Comparison of ENCODE assay signal across 9 mouse cellular contexts in genomic region chr17:35590410-35591218, GRCm38 (mm10). TPM values are rescaled to one million over a fixed set of nuclear protein-coding genes. Genes with fewer than 3 reads are reported as not detected.
DNase-seq lines count a peak whose midpoint lies in the region; ATAC-seq and TF ChIP-seq lines count a peak whose summit lies in the region.
"Had no signal": no experiment of that assay in that cellular context is flagged by ENCODE, and none has a peak within 500 bp of the region (broad histone marks: within the 10 kb centered on the region; RNA-seq: fewer than 3 reads in every experiment).

No protein-coding gene starts in this region.

- no peak overlapping the region for H3K27ac ChIP-seq in embryonic facial prominence, embryonic 13.5 days
- H3K27ac ChIP-seq in kidney, postnatal 0 days: no peak overlapping the region
- H3K27ac ChIP-seq in liver, embryonic 11.5 days (ENCODE audit: low read depth, low read length): no peak overlapping the region
- no peak overlapping the region for H3K27ac ChIP-seq in neural tube, embryonic 11.5 days (ENCODE audit: low read depth, low read length)
- H3K27ac ChIP-seq in stomach, postnatal 0 days (replicated peaks): peak overlapping the region; percentile 58; the same call in 1 of the 2 replicates

- peak; percentile 98 for TF ChIP-seq CTCF in kidney, postnatal 0 days (IDR thresholded peaks at IDR 0.05; ENCODE audit: low read depth)
- peak; percentile 97 for TF ChIP-seq CTCF in stomach, postnatal 0 days (IDR thresholded peaks at IDR 0.05; ENCODE audit: low read depth)

- WGBS in embryonic facial prominence, embryonic 13.5 days: 43% methylated on average over 21 of the region's 21 CpGs
- 26% methylated on average over 21 of the region's 21 CpGs for WGBS in kidney, postnatal 0 days
- 47% methylated on average over 21 of the region's 21 CpGs for WGBS in liver, embryonic 11.5 days
- 52% methylated on average over 21 of the region's 21 CpGs for WGBS in neural tube, embryonic 11.5 days
- 32% methylated on average over 21 of the region's 21 CpGs for WGBS in stomach, postnatal 0 days

- H3K4me2 ChIP-seq in embryonic facial prominence, embryonic 13.5 days: peak overlapping the region; percentile 17; the same call in 1 of the 2 replicates
- peak overlapping the region; percentile 37 for H3K4me2 ChIP-seq in kidney, postnatal 0 days (ENCODE audit: low read length)
- no peak overlapping the region for H3K4me2 ChIP-seq in liver, embryonic 11.5 days
- no peak overlapping the region for H3K4me2 ChIP-seq in neural tube, embryonic 11.5 days (ENCODE audit: low read depth)
- H3K4me2 ChIP-seq in stomach, postnatal 0 days (replicated peaks; ENCODE audit: low read depth): peak overlapping the region; percentile 35; the same call in 1 of the 2 replicates

- peak; percentile 88 for TF ChIP-seq EP300 in stomach, postnatal 0 days (optimal IDR thresholded peaks at IDR 0.05)

- peaks cover 6% of the 10 kb centered on the region; the same call in 1 of the 2 replicates for H3K4me1 ChIP-seq in embryonic facial prominence, embryonic 13.5 days
- no peaks in the 10 kb centered on the region for H3K4me1 ChIP-seq in kidney, postnatal 0 days (replicated peaks; ENCODE audit: insufficient read depth, low read length)
- H3K4me1 ChIP-seq in liver, embryonic 11.5 days (replicated peaks; ENCODE audit: control insufficient read depth, insufficient read depth, low read length): no peaks in the 10 kb centered on the region
- no peaks in the 10 kb centered on the region for H3K4me1 ChIP-seq in neural tube, embryonic 11.5 days (ENCODE audit: control insufficient read depth, insufficient read depth, low read length)
- no peaks in the 10 kb centered on the region for H3K4me1 ChIP-seq in stomach, postnatal 0 days (replicated peaks; ENCODE audit: control insufficient read depth, insufficient read depth)

- H3K27me3 ChIP-seq in embryonic facial prominence, embryonic 13.5 days: no peaks in the 10 kb centered on the region
- H3K27me3 ChIP-seq in kidney, postnatal 0 days (ENCODE audit: insufficient read depth, low read length): no peaks in the 10 kb centered on the region
- 0 out of 2 replicates have a peak, but pooled peaks cover under 1% of the 10 kb centered on the region for H3K27me3 ChIP-seq in liver, embryonic 11.5 days (replicated peaks; ENCODE audit: control insufficient read depth, insufficient read depth, low read length)
- no peaks in the 10 kb centered on the region for H3K27me3 ChIP-seq in neural tube, embryonic 11.5 days (ENCODE audit: control insufficient read depth, insufficient read depth, low read length)
- H3K27me3 ChIP-seq in stomach, postnatal 0 days (ENCODE audit: control insufficient read depth, insufficient read depth, low read length): no peaks in the 10 kb centered on the region

- H3K36me3 ChIP-seq in embryonic facial prominence, embryonic 13.5 days: no peaks in the 10 kb centered on the region
- H3K36me3 ChIP-seq in kidney, postnatal 0 days (ENCODE audit: insufficient read depth, low read length): no peaks in the 10 kb centered on the region
- H3K36me3 ChIP-seq in liver, embryonic 11.5 days (ENCODE audit: control insufficient read depth, insufficient read depth, low read length): no peaks in the 10 kb centered on the region
- H3K36me3 ChIP-seq in neural tube, embryonic 11.5 days (ENCODE audit: control insufficient read depth, insufficient read depth, low read length): no peaks in the 10 kb centered on the region
- no peaks in the 10 kb centered on the region for H3K36me3 ChIP-seq in stomach, postnatal 0 days (ENCODE audit: control insufficient read depth, insufficient read depth, low read length)

- no peak overlapping the region for H3K9ac ChIP-seq in embryonic facial prominence, embryonic 13.5 days
- no peak overlapping the region for H3K9ac ChIP-seq in kidney, postnatal 0 days (ENCODE audit: low read depth, low read length)
- no peak overlapping the region for H3K9ac ChIP-seq in liver, embryonic 11.5 days (ENCODE audit: low read depth, low read length)
- no peak overlapping the region for H3K9ac ChIP-seq in neural tube, embryonic 11.5 days (ENCODE audit: low read length)
- H3K9ac ChIP-seq in stomach, postnatal 0 days (ENCODE audit: low read length): no peak overlapping the region

- peak; percentile 78 for DNase-seq in CD4-positive helper T cell, adult 2 months (ENCODE audit: low read depth, low spot score)
- DNase-seq in adrenal gland, postnatal 4 days (ENCODE audit: low spot score in 2 of 2): peak; percentile 49 to 53
- DNase-seq in heart, adult 9 months (ENCODE audit: low spot score in 2 of 2): peak; percentile 27 to 60
- DNase-seq in kidney, postnatal 0 days (ENCODE audit: low spot score): peak; percentile 92
- peak; percentile 56 for DNase-seq in liver, embryonic 11.5 days (ENCODE audit: low spot score)
- peak; percentile 83 for DNase-seq in neural tube, embryonic 11.5 days (ENCODE audit: low spot score)
- DNase-seq in stomach, postnatal 0 days (ENCODE audit: low spot score): peak; percentile 91

- 0 out of 2 replicates have a peak, but pooled peaks cover 4% of the 10 kb centered on the region for H3K9me3 ChIP-seq in embryonic facial prominence, embryonic 13.5 days
- no peaks in the 10 kb centered on the region for H3K9me3 ChIP-seq in kidney, postnatal 0 days (replicated peaks; ENCODE audit: low read length)
- no peaks in the 10 kb centered on the region for H3K9me3 ChIP-seq in liver, embryonic 11.5 days (ENCODE audit: control insufficient read depth, low read length)
- no peaks in the 10 kb centered on the region for H3K9me3 ChIP-seq in neural tube, embryonic 11.5 days (ENCODE audit: control insufficient read depth, low read length)
- H3K9me3 ChIP-seq in stomach, postnatal 0 days (ENCODE audit: control insufficient read depth, low read length): no peaks in the 10 kb centered on the region

- ATAC-seq in embryonic facial prominence, embryonic 13.5 days (ENCODE audit: insufficient number of reproducible peaks, insufficient read depth, low FRiP score, low TSS enrichment, low read depth): no peak; the same call in 1 of the 2 replicates
- peak; percentile 84 for ATAC-seq in kidney, postnatal 0 days (replicated peaks; ENCODE audit: low FRiP score, low read depth)
- no peak for ATAC-seq in liver, embryonic 11.5 days (replicated peaks; ENCODE audit: low FRiP score)
- ATAC-seq in neural tube, embryonic 11.5 days (ENCODE audit: insufficient read depth, low FRiP score, low TSS enrichment): peak; percentile 27; the same call in 1 of the 2 replicates
- peak; percentile 90 for ATAC-seq in stomach, postnatal 0 days (ENCODE audit: low FRiP score, low TSS enrichment)

- H3K4me3 ChIP-seq in embryonic facial prominence, embryonic 13.5 days: no peak overlapping the region
- no peak overlapping the region for H3K4me3 ChIP-seq in kidney, postnatal 0 days (replicated peaks; ENCODE audit: low read depth, low read length)
- no peak overlapping the region for H3K4me3 ChIP-seq in liver, embryonic 11.5 days (ENCODE audit: low read depth, low read length)
- H3K4me3 ChIP-seq in neural tube, embryonic 11.5 days (ENCODE audit: low read depth, low read length): no peak overlapping the region
- H3K4me3 ChIP-seq in stomach, postnatal 0 days (ENCODE audit: low read depth, low read length): no peak overlapping the region

RNA-seq across cellular contexts. Expression of gene Sfta2, which starts 10.7 kb away (rescaled TPM):
- not detected for total RNA-seq in adrenal gland, postnatal 4 days (2021)
- polyA plus RNA-seq in embryonic facial prominence, embryonic 13.5 days (2015; fragmentation: Nextera tagmentation; extraction: Ambion mirVana): 0.52 and 0.79 TPM in 2 replicates
- 4.2 and 5.0 TPM in 2 replicates for polyA plus RNA-seq in kidney, postnatal 0 days (2015; fragmentation: Nextera tagmentation; extraction: Ambion mirVana)
- polyA plus RNA-seq in liver, embryonic 11.5 days (2014; fragmentation: Nextera tagmentation; extraction: Ambion mirVana): 0.32 TPM in 1 of 2 replicates, not detected in the other
- polyA plus RNA-seq in neural tube, embryonic 11.5 days (2014; fragmentation: Nextera tagmentation; extraction: Ambion mirVana): not detected in 2 replicates
- polyA plus RNA-seq in stomach, postnatal 0 days (2015; fragmentation: Nextera tagmentation; extraction: Ambion mirVana): 7.6 and 8.6 TPM in 2 replicates

RNA-seq across cellular contexts. Expression of gene 2300002M23Rik, which starts 23.4 kb away (rescaled TPM):
- not detected for total RNA-seq in adrenal gland, postnatal 4 days (2021)
- polyA plus RNA-seq in embryonic facial prominence, embryonic 13.5 days (2015; fragmentation: Nextera tagmentation; extraction: Ambion mirVana): 0.27 and 0.28 TPM in 2 replicates
- not detected in 2 replicates for polyA plus RNA-seq in kidney, postnatal 0 days (2015; fragmentation: Nextera tagmentation; extraction: Ambion mirVana)
- polyA plus RNA-seq in liver, embryonic 11.5 days (2014; fragmentation: Nextera tagmentation; extraction: Ambion mirVana): not detected in 2 replicates
- not detected in 2 replicates for polyA plus RNA-seq in neural tube, embryonic 11.5 days (2014; fragmentation: Nextera tagmentation; extraction: Ambion mirVana)
- polyA plus RNA-seq in stomach, postnatal 0 days (2015; fragmentation: Nextera tagmentation; extraction: Ambion mirVana): 234 and 311 TPM in 2 replicates

RNA-seq across cellular contexts. Expression of gene Gm9573, which starts 35.8 kb away (rescaled TPM):
- total RNA-seq in adrenal gland, postnatal 4 days (2021): not detected
- polyA plus RNA-seq in embryonic facial prominence, embryonic 13.5 days (2015; fragmentation: Nextera tagmentation; extraction: Ambion mirVana): not detected in 2 replicates
- polyA plus RNA-seq in kidney, postnatal 0 days (2015; fragmentation: Nextera tagmentation; extraction: Ambion mirVana): not detected in 2 replicates
- not detected in 2 replicates for polyA plus RNA-seq in liver, embryonic 11.5 days (2014; fragmentation: Nextera tagmentation; extraction: Ambion mirVana)
- not detected in 2 replicates for polyA plus RNA-seq in neural tube, embryonic 11.5 days (2014; fragmentation: Nextera tagmentation; extraction: Ambion mirVana)
- 2.6 and 3.9 TPM in 2 replicates for polyA plus RNA-seq in stomach, postnatal 0 days (2015; fragmentation: Nextera tagmentation; extraction: Ambion mirVana)

RNA-seq across cellular contexts. Expression of gene Cdsn, which starts 38.7 kb away (rescaled TPM):
- under 1 TPM; 0.11 to 0.37 TPM for total RNA-seq in adrenal gland, postnatal 4 days (2021)
- 0.10 TPM in 1 of 2 replicates, not detected in the other for polyA plus RNA-seq in embryonic facial prominence, embryonic 13.5 days (2015; fragmentation: Nextera tagmentation; extraction: Ambion mirVana)
- polyA plus RNA-seq in kidney, postnatal 0 days (2015; fragmentation: Nextera tagmentation; extraction: Ambion mirVana): 0.13 and 0.18 TPM in 2 replicates
- polyA plus RNA-seq in liver, embryonic 11.5 days (2014; fragmentation: Nextera tagmentation; extraction: Ambion mirVana): 0.17 TPM in 1 of 2 replicates, not detected in the other
- polyA plus RNA-seq in neural tube, embryonic 11.5 days (2014; fragmentation: Nextera tagmentation; extraction: Ambion mirVana): 0.13 TPM in 1 of 2 replicates, not detected in the other
- 106 and 139 TPM in 2 replicates for polyA plus RNA-seq in stomach, postnatal 0 days (2015; fragmentation: Nextera tagmentation; extraction: Ambion mirVana)

RNA-seq across cellular contexts. Expression of gene Mucl3, which starts 52.9 kb away (rescaled TPM):
- under 1 TPM in 1 of 2 experiments, not detected in 1; 0.11 TPM for total RNA-seq in adrenal gland, postnatal 4 days (2021)
- 0.13 TPM in 1 of 2 replicates, not detected in the other for polyA plus RNA-seq in embryonic facial prominence, embryonic 13.5 days (2015; fragmentation: Nextera tagmentation; extraction: Ambion mirVana)
- 0.11 and 0.13 TPM in 2 replicates for polyA plus RNA-seq in kidney, postnatal 0 days (2015; fragmentation: Nextera tagmentation; extraction: Ambion mirVana)
- 0.09 and 0.18 TPM in 2 replicates for polyA plus RNA-seq in liver, embryonic 11.5 days (2014; fragmentation: Nextera tagmentation; extraction: Ambion mirVana)
- polyA plus RNA-seq in neural tube, embryonic 11.5 days (2014; fragmentation: Nextera tagmentation; extraction: Ambion mirVana): 0.09 TPM in 1 of 2 replicates, not detected in the other
- polyA plus RNA-seq in stomach, postnatal 0 days (2015; fragmentation: Nextera tagmentation; extraction: Ambion mirVana): 768 and 930 TPM in 2 replicates
- polyA plus RNA-seq: gonadal fat pad, adult 2 months had no signal

Comparison
In these comparisons a context has a peak if more than half of its experiments do, and no peak if none do; other contexts are left out.
1. ATAC-seq: peak in kidney, postnatal 0 days (single experiment), neural tube, embryonic 11.5 days (single experiment) and stomach, postnatal 0 days (single experiment); none in embryonic facial prominence, embryonic 13.5 days (single experiment) and liver, embryonic 11.5 days (single experiment).
2. H3K4me2 ChIP-seq: peak in embryonic facial prominence, embryonic 13.5 days (single experiment), kidney, postnatal 0 days (single experiment) and stomach, postnatal 0 days (single experiment); none in liver, embryonic 11.5 days (single experiment) and neural tube, embryonic 11.5 days (single experiment).
3. RNA of gene 2300002M23Rik, which starts 23.4 kb away (polyA plus RNA-seq): 234 to 311 TPM in stomach, postnatal 0 days; 0.27 to 0.28 TPM in embryonic facial prominence, embryonic 13.5 days, not detected in neural tube, embryonic 11.5 days, not detected in kidney, postnatal 0 days and not detected in liver, embryonic 11.5 days; every median in the first group is over 100 times any median in the second.
4. Peak in every context shown above with its lines, with median percentiles within 50 percentile points of each other: DNase-seq.